Mouse (Mus musculus) hindbrain, embryonic 11.5 days (tissue): ENCODE results near the gene Slc9a4. TPM values are rescaled to one million over a fixed set of nuclear protein-coding genes. Genes with fewer than 3 reads are reported as not detected.

Experiments
- polyA plus RNA-seq: library from polyadenylated mRNA; unstranded; fragments of >200 nt; fragmentation: Nextera tagmentation; extraction: Ambion mirVana; gene quantifications from 2 replicates; pipeline ENCODE4 v1.2.1, GENCODE M21; 2014

Slc9a4 gene
- polyA plus RNA-seq, 1 experiment from 2014 or later = not detected

Other genes starting within 250 kb of the Slc9a4 start
- 0.08 and 0.36 TPM in 2 replicates for gene Il1rl1, start 150.5 kb upstream of the Slc9a4 start, polyA plus RNA-seq
- gene Il18r1, start 114.5 kb upstream of the Slc9a4 start, polyA plus RNA-seq = 0.08 TPM in 1 of 2 replicates, not detected in the other
- gene Il18rap, start 64.7 kb upstream of the Slc9a4 start, polyA plus RNA-seq = 0.03 and 0.22 TPM in 2 replicates
- 0.06 TPM in 1 of 2 replicates, not detected in the other for gene Slc9a2, start 100.5 kb downstream of the Slc9a4 start, polyA plus RNA-seq
- 3.2 and 4.3 TPM in 2 replicates for gene Mfsd9, start 210.6 kb downstream of the Slc9a4 start, polyA plus RNA-seq
- not detected in 2 replicates for gene Tmem182, start 225.5 kb downstream of the Slc9a4 start, polyA plus RNA-seq